Mouse (Mus musculus): ENCODE data around the gene St3gal3. TPM values are rescaled to one million over a fixed set of nuclear protein-coding genes. Genes with fewer than 3 reads are reported as not detected.

St3gal3 gene
- polyA plus RNA-seq, 1 experiment from 2014 or later = 9.3 TPM

DNA sequence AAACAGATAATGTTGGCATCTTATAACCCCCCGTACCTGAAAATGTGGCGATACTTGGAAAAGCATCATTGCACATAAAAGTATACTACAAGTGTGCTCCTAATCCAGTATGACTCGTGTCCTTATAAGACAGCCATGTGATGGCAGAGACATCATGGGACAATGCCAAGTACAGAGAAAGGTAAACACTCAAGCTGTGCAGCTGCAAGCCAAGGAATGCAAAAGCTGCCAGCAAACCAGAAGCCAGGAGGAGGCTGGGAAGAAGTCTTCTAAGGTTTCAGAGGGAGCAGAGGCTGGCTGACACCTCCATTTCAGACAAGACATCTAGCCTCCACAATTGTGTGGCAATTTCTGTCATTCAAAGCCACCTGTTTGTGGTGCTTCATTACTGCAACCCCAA is 228.5 kb downstream of the St3gal3 start:
- no peak overlapping the region for H3K27ac ChIP-seq (replicated peaks; ENCODE audit: low read depth, low read length)
- H3K9me3 ChIP-seq (ENCODE audit: control insufficient read depth, low read length) = no peaks in the 10 kb centered on the region
- no peak for ATAC-seq (ENCODE audit: low FRiP score, low TSS enrichment)
- no peaks in the 10 kb centered on the region for H3K27me3 ChIP-seq (ENCODE audit: control insufficient read depth, insufficient read depth, low read length)
- no peak overlapping the region for H3K4me2 ChIP-seq (ENCODE audit: low read length)
- H3K9ac ChIP-seq (replicated peaks; ENCODE audit: low read length) = no peak overlapping the region
- peaks cover 61% of the 10 kb centered on the region for H3K36me3 ChIP-seq (ENCODE audit: control insufficient read depth, insufficient read depth, low read length)
- 90% methylated on average over 3 of the region's 3 CpGs for WGBS
- peaks cover 31% of the 10 kb centered on the region for H3K4me1 ChIP-seq (ENCODE audit: control insufficient read depth, insufficient read depth, low read length)
- DNase-seq = no peak
- H3K4me3 ChIP-seq (replicated peaks; ENCODE audit: low read depth, low read length) = no peak overlapping the region

DNA sequence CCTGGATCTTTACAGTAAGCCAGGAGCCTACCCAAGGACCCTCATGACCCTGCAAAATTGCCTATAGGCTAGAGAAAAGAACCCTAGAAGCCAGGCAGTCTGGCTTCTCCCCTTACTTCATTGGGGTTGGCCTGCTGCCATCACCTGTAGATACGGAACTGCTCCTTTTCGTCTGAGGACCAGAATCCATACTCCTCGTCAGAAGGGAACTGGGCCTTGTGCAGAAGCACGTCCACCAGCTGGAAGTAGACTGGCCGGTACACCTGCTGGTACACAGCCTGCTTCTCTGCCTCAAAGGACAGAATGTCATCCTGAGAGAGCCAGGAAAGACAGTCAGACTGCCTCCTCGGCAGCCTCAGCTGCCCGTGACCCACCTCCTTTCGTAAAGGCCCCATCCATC is 230.0 kb downstream of the St3gal3 start:
- H3K4me3 ChIP-seq (replicated peaks; ENCODE audit: low read depth, low read length) = no peak overlapping the region
- H3K4me2 ChIP-seq (ENCODE audit: low read length) = no peak overlapping the region
- no peaks in the 10 kb centered on the region for H3K9me3 ChIP-seq (ENCODE audit: control insufficient read depth, low read length)
- H3K4me1 ChIP-seq (ENCODE audit: control insufficient read depth, insufficient read depth, low read length) = peaks cover 21% of the 10 kb centered on the region
- no peaks in the 10 kb centered on the region for H3K27me3 ChIP-seq (ENCODE audit: control insufficient read depth, insufficient read depth, low read length)
- WGBS = 95% methylated on average over 8 of the region's 8 CpGs
- H3K36me3 ChIP-seq (ENCODE audit: control insufficient read depth, insufficient read depth, low read length) = peaks cover 68% of the 10 kb centered on the region
- H3K27ac ChIP-seq (replicated peaks; ENCODE audit: low read depth, low read length) = no peak overlapping the region
- no peak overlapping the region for H3K9ac ChIP-seq (replicated peaks; ENCODE audit: low read length)
- ATAC-seq (ENCODE audit: low FRiP score, low TSS enrichment) (no peak), DNase-seq (no peak)

DNA sequence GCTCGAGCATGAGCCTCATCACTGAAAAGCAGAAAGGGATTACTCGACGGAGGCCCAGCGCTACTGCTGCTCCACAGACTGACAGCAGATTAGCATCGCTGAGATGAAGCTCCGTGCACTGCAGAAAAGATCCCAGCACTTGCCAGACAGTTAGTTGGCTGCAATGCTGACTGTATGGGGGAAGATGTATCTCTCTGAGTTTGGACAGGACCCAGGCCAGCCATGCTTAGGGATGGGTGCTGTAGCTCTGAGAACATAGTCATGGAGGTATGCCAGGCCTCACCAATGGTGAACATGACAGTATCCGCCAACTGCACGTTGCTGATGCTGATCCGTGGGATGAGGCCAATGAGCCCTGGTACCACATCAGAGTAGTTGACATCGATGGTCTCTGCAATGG is 230.6 kb downstream of the St3gal3 start:
- Histone ChIP-seq H3K9me3 (ENCODE audit: control insufficient read depth, low read length) (no peaks in the 10 kb centered on the region), H3K4me1 (ENCODE audit: control insufficient read depth, insufficient read depth, low read length) (peaks cover 14% of the 10 kb centered on the region), H3K9ac (replicated peaks; ENCODE audit: low read length) (no peak overlapping the region), H3K27me3 (ENCODE audit: control insufficient read depth, insufficient read depth, low read length) (no peaks in the 10 kb centered on the region), H3K36me3 (ENCODE audit: control insufficient read depth, insufficient read depth, low read length) (peaks cover 75% of the 10 kb centered on the region), H3K4me3 (replicated peaks; ENCODE audit: low read depth, low read length) (no peak overlapping the region), H3K27ac (replicated peaks; ENCODE audit: low read depth, low read length) (no peak overlapping the region), H3K4me2 (ENCODE audit: low read length) (no peak overlapping the region)
- 80% methylated on average over 10 of the region's 10 CpGs for WGBS
- ATAC-seq (ENCODE audit: low FRiP score, low TSS enrichment) (no peak), DNase-seq (no peak)

DNA sequence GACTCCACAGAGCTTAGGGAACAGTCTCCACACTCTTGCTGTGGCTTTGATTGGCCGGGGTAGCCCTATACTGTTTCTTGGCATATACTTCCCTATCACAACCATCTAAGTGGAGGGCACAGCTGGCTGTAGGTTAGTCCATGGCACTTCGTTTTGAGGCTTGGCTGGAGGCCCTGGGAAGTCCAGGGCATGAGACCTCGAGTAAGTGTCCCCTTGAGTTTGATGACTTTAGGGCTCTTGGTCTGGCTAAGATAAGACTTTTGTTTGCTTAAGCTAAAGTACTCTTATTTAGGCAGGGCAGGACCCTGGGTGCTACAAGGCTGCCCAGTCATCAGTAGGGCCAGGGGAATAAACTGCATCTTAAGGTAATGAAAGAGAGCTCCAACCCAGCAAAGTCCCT is 236.6 kb downstream of the St3gal3 start:
- Histone ChIP-seq H3K27me3 (ENCODE audit: control insufficient read depth, insufficient read depth, low read length) (no peaks in the 10 kb centered on the region), H3K36me3 (ENCODE audit: control insufficient read depth, insufficient read depth, low read length) (peaks cover 93% of the 10 kb centered on the region), H3K4me3 (replicated peaks; ENCODE audit: low read depth, low read length) (no peak overlapping the region), H3K4me1 (ENCODE audit: control insufficient read depth, insufficient read depth, low read length) (no peaks in the 10 kb centered on the region), H3K9me3 (ENCODE audit: control insufficient read depth, low read length) (no peaks in the 10 kb centered on the region), H3K9ac (replicated peaks; ENCODE audit: low read length) (no peak overlapping the region), H3K27ac (replicated peaks; ENCODE audit: low read depth, low read length) (no peak overlapping the region), H3K4me2 (ENCODE audit: low read length) (no peak overlapping the region)
- whole genome bisulfite sequencing = 91% methylated on average over 3 of the region's 3 CpGs
- ATAC-seq (ENCODE audit: low FRiP score, low TSS enrichment) (no peak), DNase-seq (no peak)

DNA sequence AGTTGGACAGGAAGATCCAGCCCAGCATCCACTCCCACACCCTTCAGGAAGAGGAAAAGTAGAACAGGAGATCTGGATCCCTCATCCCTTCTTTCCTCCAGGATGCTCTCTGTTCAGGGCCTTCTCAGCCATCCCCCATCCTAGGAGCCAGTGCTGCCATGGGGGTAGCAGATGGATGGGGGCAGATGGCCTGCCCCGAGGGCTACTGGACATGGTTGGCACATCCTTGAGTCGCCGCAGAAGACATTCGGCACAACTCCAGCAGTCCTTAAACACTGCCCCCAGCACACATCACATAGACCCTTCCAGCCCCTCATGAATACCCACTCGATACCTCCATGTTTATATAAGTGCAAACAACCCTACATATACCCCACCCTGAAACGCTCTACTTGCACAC is 238.7 kb downstream of the St3gal3 start:
- Histone ChIP-seq H3K4me1 (ENCODE audit: control insufficient read depth, insufficient read depth, low read length) (0 out of 2 replicates have a peak, but pooled peaks cover 3% of the 10 kb centered on the region), H3K9ac (replicated peaks; ENCODE audit: low read length) (no peak overlapping the region), H3K4me3 (replicated peaks; ENCODE audit: low read depth, low read length) (no peak overlapping the region), H3K36me3 (ENCODE audit: control insufficient read depth, insufficient read depth, low read length) (peaks cover 72% of the 10 kb centered on the region), H3K9me3 (ENCODE audit: control insufficient read depth, low read length) (no peaks in the 10 kb centered on the region), H3K27me3 (ENCODE audit: control insufficient read depth, insufficient read depth, low read length) (no peaks in the 10 kb centered on the region), H3K27ac (replicated peaks; ENCODE audit: low read depth, low read length) (no peak overlapping the region), H3K4me2 (ENCODE audit: low read length) (no peak overlapping the region)
- DNase-seq = no peak
- WGBS = 97% methylated on average over 6 of the region's 6 CpGs
- no peak for ATAC-seq (ENCODE audit: low FRiP score, low TSS enrichment)

DNA sequence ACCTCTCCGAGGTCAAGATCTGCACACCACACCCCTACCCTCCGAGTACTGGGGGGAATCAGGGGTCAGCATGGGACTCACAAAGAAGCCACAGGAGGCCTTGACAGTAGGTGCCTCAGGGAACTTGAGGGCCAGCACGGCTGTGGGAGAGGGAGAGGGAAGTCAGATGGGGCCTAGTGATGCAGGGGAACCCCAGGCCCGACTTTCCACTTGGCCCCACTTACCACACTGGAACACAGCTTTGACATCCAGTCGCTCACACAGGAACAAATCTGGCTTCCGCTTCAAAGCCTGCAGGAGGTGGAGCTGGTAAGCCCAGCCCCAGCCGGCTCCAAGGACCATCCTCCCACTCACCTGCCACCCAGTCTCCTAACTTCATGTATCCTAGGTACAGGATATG is 239.4 kb downstream of the St3gal3 start:
- ATAC-seq (ENCODE audit: low FRiP score, low TSS enrichment) (no peak), DNase-seq (no peak)
- no peak overlapping the region for H3K27ac ChIP-seq (replicated peaks; ENCODE audit: low read depth, low read length)
- peaks cover 67% of the 10 kb centered on the region for H3K36me3 ChIP-seq (ENCODE audit: control insufficient read depth, insufficient read depth, low read length)
- H3K9me3 ChIP-seq (ENCODE audit: control insufficient read depth, low read length) = no peaks in the 10 kb centered on the region
- 84% methylated on average over 7 of the region's 7 CpGs for WGBS
- no peak overlapping the region for H3K4me2 ChIP-seq (ENCODE audit: low read length)
- no peak overlapping the region for H3K9ac ChIP-seq (replicated peaks; ENCODE audit: low read length)
- no peaks in the 10 kb centered on the region for H3K27me3 ChIP-seq (ENCODE audit: control insufficient read depth, insufficient read depth, low read length)
- no peak overlapping the region for H3K4me3 ChIP-seq (replicated peaks; ENCODE audit: low read depth, low read length)
- 0 out of 2 replicates have a peak, but pooled peaks cover 3% of the 10 kb centered on the region for H3K4me1 ChIP-seq (ENCODE audit: control insufficient read depth, insufficient read depth, low read length)

DNA sequence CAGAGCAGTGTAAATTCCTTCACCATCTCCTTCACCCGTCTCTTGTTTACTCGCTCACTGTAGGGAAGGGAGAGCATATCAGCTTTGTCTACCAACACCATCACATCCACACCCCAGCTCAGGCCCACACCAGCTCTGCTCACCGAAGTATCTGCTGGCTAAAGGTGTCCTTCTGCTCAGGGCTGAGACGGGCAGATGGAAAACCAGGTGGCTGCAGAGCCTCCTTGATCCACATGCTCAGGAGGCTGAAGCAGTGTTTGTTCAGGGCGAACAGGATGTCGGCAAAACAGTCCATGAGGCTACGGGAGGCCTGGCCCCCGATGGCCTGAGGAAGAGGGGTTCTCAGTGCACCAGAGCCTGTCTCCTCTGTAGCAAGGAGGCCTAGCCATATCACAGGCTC is 240.1 kb downstream of the St3gal3 start:
- no peaks in the 10 kb centered on the region for H3K9me3 ChIP-seq (ENCODE audit: control insufficient read depth, low read length)
- no peak overlapping the region for H3K4me2 ChIP-seq (ENCODE audit: low read length)
- peaks cover 66% of the 10 kb centered on the region for H3K36me3 ChIP-seq (ENCODE audit: control insufficient read depth, insufficient read depth, low read length)
- no peaks in the 10 kb centered on the region for H3K27me3 ChIP-seq (ENCODE audit: control insufficient read depth, insufficient read depth, low read length)
- 0 out of 2 replicates have a peak, but pooled peaks cover 3% of the 10 kb centered on the region for H3K4me1 ChIP-seq (ENCODE audit: control insufficient read depth, insufficient read depth, low read length)
- H3K9ac ChIP-seq (replicated peaks; ENCODE audit: low read length) = no peak overlapping the region
- H3K27ac ChIP-seq (replicated peaks; ENCODE audit: low read depth, low read length) = no peak overlapping the region
- WGBS = 94% methylated on average over 8 of the region's 8 CpGs
- no peak for DNase-seq
- no peak for ATAC-seq (ENCODE audit: low FRiP score, low TSS enrichment)
- no peak overlapping the region for H3K4me3 ChIP-seq (replicated peaks; ENCODE audit: low read depth, low read length)

DNA sequence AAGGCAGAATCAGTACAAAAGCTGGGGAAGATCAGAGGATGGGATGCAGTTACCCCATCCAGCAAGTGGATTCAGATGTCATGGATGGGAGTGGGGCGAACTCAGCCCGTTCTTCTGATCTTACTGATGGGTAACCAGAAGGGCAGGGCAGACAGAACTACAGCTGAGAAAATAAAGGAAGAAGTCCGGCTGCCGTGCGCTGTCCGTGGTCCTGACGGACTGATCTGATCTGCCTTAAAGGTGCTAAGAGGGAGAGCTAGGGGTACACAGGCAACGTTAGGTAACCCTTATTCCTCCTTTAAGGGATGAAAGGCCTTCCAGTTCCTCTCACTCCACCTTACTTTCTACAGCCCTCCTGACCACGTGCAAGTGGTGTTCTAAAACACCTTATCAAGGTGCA is 241.3 kb downstream of the St3gal3 start:
- Histone ChIP-seq H3K27me3 (ENCODE audit: control insufficient read depth, insufficient read depth, low read length) (no peaks in the 10 kb centered on the region), H3K4me3 (replicated peaks; ENCODE audit: low read depth, low read length) (no peak overlapping the region), H3K36me3 (ENCODE audit: control insufficient read depth, insufficient read depth, low read length) (peaks cover 63% of the 10 kb centered on the region), H3K4me2 (ENCODE audit: low read length) (no peak overlapping the region), H3K4me1 (ENCODE audit: control insufficient read depth, insufficient read depth, low read length) (0 out of 2 replicates have a peak, but pooled peaks cover 3% of the 10 kb centered on the region), H3K9ac (replicated peaks; ENCODE audit: low read length) (no peak overlapping the region), H3K9me3 (ENCODE audit: control insufficient read depth, low read length) (no peaks in the 10 kb centered on the region), H3K27ac (replicated peaks; ENCODE audit: low read depth, low read length) (no peak overlapping the region)
- WGBS = 35% methylated on average over 9 of the region's 9 CpGs
- DNase-seq (no peak), ATAC-seq (ENCODE audit: low FRiP score, low TSS enrichment) (no peak)

DNA sequence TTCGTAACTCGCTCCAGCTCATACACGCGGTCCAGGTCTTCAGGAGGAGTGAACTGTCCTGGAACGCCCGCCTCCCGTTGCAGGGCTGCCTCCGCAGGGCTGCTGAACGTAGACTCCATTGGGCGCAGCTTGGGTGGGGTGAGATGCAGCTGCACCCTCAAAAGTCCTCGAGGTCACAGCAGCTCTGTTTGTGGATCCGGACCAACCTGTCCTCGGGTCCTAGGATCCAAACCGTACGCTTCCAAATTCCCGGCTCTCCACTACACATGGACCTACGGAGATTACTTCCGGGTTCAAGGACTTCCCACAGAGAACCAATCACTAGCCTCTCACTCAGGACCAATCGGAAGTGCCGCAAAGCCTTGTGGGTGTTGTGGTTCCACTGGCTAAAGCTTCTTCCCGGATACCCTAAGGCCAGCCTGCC is 243.0 kb downstream of the St3gal3 start, which contains the start of gene Dph2:
Gene Dph2 (minus strand): TSS at position 295 of the 424 bp plus-strand sequence.
- Histone ChIP-seq H3K36me3 (ENCODE audit: control insufficient read depth, insufficient read depth, low read length) (peaks cover 48% of the 10 kb centered on the region), H3K4me2 (ENCODE audit: low read length) (peak within 1 kb of the TSS; percentile 89), H3K9ac (replicated peaks; ENCODE audit: low read length) (peak within 1 kb of the TSS; percentile 34; the same call in 1 of the 2 replicates), H3K4me3 (replicated peaks; ENCODE audit: low read depth, low read length) (peak within 1 kb of the TSS; percentile 67), H3K27ac (replicated peaks; ENCODE audit: low read depth, low read length) (no peak within 1 kb of the TSS), H3K27me3 (ENCODE audit: control insufficient read depth, insufficient read depth, low read length) (no peaks in the 10 kb centered on the region), H3K9me3 (ENCODE audit: control insufficient read depth, low read length) (no peaks in the 10 kb centered on the region), H3K4me1 (ENCODE audit: control insufficient read depth, insufficient read depth, low read length) (peaks cover 6% of the 10 kb centered on the region; the same call in 1 of the 2 replicates)
- under 1% methylated on average over 21 of the region's 21 CpGs for WGBS
- ATAC-seq (ENCODE audit: low FRiP score, low TSS enrichment) (peak; percentile 85), DNase-seq (peak; percentile 95)
